Mouse (Mus musculus) heart, adult 8-10 months (tissue): ENCODE measurements around the gene Tesk1. TPM values are rescaled to one million over a fixed set of nuclear protein-coding genes. Genes with fewer than 3 reads are reported as not detected.

Experiments used
- DNase-seq: peaks from one replicate; pipeline ENCODE4 v3.0.0; 2022; ENCODE audit warnings: low spot score
- total RNA-seq, 4 experiments: library from RNA; stranded (reverse); gene quantifications; 2 replicates each; pipeline ENCODE4 v1.2.4; 2022

Tesk1 gene
- total RNA-seq, 4 experiments from 2014 or later, result 31.3 to 38.2 (median 35.2) TPM

DNA sequence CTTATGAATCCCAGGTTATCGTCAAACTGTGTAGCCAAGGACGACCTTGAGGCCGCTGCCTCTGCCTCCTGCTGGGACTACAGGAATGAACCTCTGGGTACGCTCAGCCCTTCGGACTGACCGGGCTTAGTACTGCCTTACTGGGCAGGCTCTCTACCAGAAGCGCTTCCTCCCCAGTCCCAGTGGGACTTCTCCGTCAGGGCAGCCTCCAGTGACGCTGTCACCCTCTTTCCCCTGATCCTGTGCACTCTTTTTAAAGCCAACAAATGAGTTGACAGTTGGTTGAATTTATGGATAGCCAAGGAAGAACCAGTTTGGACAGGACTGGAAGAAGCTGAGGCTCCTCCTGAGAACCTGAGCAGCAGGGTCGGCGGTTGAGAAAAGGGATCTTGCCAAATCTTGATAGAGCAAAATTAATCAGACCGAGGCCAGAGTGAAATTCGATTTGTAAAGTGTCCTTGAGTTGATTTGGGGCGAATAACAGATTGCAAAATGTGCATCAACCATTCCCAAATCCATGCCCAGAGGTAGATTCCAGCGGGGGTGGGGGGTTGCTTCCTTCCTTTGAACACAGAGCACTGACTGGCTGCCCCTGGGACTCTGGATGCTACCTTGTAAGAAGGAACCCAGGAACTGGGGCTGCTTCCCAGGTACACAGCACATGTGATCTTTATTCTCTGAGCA lies 22.6 kb upstream of the Tesk1 start:
- DNase-seq, result no peak

DNA sequence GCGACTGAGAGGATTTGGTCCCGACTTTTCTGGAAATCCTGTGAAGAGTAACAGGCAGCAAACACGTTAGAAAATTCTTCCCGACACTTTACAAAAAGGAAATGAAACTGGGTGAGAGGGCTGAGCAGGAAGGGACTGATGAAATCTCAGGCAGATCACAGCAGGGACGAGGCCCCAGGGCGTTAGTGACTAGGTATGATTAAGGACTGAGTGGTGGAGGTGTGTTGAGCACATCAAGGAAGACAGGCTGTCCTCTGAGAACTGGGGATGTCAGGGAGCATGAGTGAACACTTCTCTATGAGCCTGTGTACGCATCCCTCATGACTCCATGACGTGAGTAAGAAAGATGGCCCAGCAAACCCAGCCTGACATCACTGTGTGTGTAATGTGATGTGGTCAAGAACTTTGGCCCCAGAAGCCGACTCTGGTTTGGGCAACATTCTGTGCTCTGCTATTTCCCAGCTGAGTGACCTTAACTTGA lies 21.9 kb upstream of the Tesk1 start:
- DNase-seq, result no peak

DNA sequence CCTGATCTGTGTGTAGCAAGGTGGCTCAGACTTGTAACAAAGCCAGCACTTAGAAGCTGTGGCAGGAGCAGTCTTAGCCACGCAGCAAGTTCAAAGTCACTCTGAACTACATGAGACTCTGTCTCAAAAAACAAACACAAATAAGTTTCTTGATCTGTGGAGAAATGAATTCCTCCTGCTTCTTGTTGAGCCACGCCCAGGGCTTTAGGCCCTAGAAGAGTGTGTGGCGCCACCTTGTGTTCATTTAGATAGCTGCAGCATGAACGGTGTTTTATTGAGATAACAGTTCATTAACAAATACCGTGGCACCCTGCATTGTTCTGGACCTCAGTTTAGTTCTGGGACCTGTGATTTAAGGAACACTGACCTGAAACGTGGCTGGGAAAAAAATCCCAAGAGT lies 21.4 kb upstream of the Tesk1 start:
- peak; percentile 90 for DNase-seq

DNA sequence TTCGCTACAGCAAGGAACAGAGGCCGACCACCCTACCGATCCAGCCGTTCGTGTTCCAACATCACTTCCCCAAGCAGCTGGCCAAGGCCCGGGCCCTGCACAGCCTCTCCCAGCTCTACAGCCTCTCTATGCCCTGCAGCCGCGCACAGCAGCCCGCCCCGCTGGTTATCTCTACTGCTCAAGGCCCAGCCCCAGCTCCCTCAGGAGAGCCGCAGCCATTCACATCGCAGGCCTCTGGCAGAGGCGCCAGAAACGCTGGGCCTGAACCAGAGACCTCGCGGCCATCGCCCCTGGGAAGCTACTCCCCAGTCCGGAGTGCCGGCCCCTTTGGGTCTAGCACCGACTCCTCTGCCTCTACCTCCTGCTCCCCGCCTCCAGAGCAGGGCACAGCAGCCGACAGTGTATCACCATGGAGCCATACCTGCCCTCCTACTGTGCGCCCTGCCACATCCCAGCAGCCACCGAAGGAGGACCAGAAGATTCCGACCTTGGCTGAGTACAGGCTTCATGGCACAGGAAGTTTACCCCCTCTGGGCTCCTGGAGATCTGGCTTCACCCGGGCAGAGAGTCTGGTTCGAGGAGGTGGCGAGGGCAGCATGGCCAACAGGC lies 20.0 kb upstream of the Tesk1 start:
- DNase-seq, result no peak

DNA sequence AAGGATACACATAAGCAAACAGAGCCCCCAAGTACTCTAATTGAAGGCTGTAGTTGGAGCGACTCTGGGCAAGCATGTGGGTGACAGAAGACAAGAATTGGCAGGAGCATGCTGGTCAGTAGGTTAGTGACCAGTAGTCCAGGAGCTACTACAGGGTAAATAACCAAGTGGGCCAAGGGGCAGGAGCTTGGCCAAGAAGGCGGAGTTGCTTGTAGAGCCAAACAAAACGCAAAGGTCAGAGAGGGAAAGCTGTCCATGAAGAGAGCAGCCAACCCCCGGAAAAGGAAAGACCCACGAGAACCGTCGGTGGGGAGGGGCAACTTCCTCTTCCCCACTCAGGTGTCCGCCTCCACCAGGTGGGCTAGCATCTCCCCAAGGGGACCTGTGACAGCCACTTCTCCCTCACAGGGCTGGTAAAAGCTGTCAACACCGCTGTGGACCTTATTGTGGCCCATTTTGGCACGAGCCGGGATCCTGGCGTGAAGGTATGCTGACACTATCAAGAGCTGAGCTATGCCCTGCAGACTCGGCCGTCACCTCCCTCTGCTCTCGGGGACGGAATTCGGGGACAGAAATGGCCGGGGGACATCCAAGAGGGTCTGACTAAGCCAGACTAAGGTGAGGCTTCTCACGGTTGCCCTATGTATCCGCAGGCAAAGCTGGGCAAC lies 18.3 kb upstream of the Tesk1 start:
- DNase-seq, result no peak

DNA sequence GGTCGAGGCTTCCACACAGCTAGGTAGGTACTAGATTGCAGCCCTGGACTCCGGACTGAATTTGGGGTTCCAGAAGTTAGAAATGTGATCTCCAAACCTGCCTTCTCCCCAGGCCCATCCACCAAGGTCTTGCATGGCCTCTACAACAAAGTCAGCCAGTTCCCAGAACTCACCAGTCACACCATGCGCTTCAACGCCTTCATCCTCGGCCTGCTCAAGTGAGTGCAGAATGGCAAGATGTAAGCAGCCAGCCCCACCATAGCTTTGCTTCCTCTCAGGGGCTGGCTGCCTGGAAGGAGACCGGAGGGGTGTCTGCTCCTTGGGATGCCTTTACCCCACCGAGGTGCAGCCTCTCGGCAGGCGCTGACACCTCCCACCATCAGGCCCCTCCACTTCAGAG lies 17.7 kb upstream of the Tesk1 start:
- DNase-seq, result no peak

DNA sequence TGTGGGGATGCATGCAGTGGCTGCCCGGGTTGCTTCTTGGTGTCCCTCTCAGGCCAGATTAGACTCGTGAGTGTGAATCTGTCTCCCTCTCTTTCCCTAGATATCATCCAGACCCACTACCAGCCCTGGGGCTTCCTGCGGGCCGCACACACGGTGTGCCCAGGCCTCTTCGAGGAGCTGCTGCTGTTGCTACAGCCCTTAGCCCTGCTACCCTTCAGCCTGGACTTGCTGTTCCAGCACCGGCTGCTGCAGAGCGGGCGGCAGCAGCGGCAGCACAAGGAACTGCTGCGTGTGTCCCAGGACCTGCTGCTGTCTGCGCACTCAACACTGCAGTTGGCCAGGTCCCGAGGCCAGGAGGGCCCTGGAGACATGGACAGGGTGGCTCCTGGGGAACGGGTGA lies 16.5 kb upstream of the Tesk1 start:
- DNase-seq, result no peak

DNA sequence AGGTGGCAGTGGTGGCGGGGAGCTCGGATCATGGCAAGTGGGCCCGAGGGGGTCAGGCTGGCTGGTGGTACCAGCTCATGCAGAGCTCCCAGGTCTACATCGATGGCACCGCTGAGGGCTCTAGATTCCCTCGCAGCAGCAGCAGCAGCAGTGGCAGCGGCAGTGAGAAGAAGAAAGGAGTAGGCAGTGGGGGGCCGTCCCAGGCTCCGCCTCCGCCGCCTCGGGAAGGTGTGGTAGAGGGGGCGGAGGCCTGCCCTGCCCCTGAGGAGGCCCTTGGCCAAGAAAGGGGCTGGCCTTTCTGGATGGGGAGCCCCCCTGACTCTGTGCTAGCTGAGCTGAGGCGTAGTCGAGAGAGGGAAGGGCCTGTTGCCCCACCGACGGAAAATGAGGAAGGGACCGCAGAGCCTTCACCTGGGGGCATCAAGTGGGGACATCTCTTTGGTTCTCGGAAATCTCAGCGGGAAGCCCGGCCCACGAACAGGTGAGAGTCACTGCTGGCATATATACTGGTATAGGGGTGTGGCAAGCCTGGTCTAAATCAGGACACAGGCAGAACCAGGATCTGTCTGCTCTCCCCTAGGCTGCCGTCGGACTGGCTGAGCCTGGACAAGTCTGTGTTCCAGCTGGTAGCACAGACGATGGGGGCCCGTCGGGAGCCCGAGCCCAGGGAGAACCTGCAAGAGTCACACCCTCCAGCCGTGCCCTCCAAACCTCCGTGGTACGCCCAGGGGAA lies 15.9 kb upstream of the Tesk1 start:
- no peak for DNase-seq

DNA sequence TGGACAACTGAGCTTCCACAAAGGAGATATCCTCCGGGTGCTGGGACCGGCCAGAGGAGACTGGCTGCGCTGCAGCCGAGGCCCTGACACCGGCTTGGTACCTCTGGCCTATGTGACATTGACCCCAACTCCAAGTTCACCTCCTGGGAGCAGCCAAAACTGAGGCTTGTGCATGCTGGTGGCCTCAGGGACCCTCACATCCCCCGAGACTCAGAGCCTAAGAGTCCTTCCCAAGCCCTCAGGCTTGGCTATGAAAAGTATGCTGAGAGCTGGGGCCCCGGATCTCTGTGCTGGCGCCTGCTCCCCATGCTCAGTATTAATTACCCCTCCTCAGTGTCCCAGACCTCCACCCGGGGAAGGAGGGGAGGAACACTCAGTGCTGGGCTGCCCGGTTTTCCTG lies 15.3 kb upstream of the Tesk1 start:
- DNase-seq, result no peak

DNA sequence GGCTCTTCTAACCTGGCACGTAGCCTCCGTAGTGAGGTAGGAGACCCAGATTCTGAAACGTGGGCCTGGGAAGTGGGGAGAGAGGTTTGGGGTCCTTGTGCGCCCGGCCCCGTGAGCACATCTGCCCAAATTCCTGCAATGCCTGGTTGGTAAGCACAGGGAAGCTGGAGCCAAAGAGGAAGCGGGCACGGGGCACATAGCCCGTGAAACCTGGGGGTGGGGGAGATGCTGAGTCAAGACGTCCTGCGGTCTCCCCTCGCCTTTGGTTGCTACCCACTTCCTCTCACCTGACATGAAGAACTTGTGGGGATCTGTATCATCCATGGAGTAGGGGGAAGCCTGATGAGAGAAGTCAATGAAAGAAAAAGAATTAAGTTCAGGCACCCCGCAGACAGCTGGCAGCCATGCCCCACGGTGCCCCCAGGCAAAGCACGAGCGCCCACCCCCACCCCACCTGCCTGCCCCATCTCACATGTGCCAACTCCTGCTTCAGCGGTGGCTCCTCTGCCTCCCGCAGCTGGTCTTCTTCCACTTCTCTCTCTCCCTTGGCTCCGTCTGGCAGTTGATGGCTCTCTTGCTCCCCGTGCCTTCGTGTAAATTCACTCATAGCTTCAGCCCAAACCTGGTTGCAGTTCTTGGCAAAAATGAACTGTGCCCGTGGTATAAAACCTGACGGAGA lies 14.1 kb upstream of the Tesk1 start:
- no peak for DNase-seq

DNA sequence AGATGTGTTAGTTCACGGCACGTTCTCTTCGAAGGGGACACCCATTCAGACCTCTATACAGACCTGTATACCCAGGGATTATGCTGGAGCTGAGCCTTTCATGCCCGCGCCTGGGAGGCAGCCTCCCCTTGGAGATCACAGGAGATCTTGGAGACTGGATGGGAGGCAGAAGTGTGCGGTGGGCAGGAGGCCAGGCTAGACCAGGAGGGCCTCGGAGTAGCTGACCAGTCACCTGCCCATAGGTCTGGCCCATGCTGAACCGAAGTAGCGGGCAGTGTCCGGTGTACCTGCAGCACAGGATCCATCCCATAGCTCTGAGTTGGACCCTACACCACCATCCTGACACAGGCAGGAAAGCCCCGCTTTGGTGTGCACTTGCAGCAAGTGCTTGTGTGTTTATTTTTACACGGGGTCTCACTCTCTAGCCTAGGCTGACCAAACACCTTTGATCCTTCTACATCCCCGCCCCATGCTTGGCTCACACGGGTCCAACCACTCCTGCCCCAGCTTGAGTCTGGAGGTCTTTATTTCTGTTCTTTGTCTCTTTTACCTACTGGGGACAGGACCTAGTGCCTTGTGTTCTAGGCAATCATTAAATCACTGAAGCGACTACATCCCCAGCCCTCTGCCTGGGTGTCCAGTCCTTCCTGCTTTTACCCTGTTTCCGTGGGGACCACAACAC lies 13.4 kb upstream of the Tesk1 start:
- DNase-seq, result no peak

DNA sequence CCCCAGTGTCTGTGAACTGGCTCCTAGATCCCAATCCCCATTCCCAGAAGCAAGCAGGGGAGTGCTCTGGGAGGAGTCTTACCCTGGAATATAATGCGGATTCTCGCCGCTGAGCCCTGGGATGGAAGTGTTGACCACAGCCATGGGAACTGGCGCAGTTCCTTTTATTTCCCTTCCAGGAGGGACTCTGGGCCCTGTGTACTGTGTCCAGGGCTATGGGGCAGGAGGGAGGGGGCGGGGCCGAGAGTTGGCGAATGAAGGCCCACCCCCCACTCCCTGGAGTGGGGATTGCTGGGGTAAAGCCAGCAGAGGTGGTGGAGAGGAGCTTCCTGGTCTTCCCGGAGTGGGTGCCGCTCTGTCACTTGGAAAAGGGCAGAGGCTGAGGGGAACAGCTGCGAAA lies 12.8 kb upstream of the Tesk1 start, which contains the start of gene Fam166b:
Gene Fam166b, minus strand, starts transcription at position 189 of the 400 bp plus-strand sequence.
- DNase-seq, result no peak

DNA sequence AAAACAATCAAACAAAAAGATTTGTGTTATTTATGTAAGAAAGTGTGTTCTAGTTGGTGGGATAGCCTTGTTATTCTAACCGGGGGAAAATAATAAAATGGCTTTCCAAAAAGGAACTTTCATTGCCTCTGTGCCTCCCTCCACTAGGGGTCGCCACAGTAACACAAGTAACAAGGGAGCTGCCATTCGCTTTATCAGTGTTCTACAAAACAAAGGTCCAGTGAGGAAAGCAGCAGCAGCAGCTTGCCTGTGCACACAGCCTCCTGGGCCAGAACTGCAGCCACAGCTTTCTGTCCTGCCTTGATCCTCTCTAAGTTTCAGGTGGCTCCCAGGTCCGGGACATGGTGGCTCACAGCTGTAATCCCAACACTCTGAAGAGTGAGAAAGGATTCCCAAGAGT lies 10.0 kb upstream of the Tesk1 start:
- peak; percentile 86 for DNase-seq

DNA sequence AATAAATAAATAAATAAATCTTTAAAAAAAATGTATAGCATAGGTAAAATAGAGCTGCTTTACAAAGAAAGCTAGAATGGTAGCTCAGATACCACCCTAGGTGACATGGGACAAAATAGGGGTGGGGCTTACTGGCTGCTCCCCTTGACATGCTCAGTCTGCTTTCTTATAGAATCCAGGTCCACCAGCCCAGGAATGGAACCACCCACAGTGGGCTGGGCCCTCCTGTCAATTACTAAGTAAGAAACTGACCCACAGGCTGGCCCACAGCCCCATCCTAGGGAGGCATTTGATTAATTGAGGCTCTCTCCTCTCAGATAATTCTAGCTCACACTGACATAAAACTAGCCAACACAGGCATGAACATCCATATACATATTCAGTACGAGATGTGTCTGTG lies 8.9 kb upstream of the Tesk1 start:
- no peak for DNase-seq

DNA sequence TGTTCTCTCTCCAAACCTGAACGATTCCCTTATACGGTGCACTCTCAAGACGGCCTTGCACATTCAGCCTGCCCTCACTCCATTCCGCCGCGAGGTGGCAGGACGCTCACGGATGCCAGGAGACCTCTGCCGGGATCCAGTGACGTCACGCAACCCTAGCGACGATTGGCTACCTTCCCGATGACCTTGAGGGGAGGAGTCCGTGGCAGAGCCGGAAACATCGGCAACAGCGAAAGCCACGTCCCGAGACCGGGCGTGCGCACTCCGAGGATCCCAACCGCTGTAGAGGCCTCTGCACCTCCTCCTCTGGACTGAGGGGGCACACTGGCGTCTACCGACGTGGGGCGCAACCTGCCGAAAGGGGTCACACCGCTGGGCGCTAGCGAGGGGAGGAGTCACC lies 305 bp downstream of the Tesk1 start:
- peak; percentile 99 for DNase-seq

DNA sequence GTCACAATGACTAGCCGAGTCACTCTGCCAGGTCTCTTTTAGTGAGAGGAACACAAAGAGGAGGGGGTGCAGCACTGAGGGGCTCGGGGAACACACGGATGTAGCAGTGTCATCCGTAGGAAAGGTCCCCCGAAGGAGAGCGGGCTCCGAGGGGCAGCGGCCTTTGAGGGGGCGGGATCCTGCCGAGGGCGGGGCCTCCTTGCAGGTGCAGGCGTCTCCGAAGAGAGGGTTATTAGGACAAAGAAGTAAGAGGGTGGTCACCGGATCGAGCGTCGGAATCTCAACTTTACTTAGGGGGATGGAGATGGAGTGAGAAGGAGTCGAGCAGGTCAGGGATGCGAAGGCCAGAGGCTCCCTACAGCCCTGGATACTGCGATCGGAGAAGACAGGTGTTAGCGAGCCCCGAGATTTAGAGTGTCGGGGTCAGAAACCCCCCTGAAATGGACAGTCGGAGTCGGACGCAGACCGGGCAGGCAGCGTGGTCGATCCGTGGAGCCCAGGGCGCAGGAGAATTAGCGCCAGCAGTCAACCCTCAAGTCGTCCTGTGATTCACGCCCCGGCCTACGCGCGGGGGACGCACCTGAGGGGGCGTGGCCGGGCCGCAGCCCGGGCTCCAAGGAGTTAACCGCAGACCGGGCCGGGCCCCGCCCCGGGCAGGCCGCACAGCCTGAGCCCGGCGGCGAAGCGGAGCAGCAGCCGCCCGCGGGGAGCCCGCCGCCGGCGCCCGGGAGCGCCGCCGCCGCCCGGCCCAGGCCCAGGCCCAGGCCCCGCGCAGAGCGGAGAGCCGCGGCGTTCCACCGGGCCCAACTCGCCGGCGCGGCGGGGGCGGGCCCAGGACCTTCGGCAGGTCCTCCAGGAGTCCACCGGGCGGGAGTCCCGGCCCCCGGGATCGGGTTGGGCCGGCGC lies 970 bp downstream of the Tesk1 start:
- no peak for DNase-seq

DNA sequence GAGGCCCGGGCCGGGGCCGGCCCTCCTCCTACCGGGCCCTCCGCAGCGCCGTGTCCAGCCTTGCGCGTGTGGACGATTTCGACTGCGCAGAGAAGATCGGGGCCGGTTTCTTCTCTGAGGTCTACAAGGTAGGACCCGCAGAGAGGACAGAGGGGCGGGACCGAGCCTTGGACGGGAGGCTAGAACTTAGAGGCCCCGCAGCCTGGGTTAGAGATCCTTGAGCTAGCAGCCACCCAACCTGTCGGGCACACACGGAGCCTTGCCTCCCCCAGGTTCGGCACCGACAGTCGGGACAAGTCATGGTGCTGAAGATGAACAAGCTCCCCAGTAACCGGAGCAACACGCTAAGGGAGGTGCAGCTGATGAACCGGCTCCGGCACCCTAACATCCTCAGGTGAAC lies 1.8 kb downstream of the Tesk1 start:
- no peak for DNase-seq

DNA sequence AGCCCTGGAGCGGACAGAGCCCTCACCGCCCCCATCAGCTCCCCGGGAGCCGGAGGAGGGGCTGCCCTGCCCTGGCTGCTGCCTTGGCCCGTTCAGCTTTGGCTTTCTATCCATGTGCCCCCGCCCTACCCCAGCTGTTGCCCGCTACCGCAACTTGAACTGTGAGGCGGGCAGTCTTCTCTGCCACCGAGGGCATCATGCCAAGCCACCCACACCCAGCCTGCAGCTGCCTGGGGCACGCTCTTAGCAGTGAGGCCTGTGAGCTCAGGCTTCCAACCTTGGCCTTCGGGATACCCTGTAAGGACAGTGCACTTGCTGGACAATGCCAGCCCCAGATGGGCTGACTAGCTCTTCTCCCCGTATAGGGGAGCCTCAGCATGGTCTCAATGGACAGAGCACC lies 5.5 kb downstream of the Tesk1 start:
- no peak for DNase-seq

DNA sequence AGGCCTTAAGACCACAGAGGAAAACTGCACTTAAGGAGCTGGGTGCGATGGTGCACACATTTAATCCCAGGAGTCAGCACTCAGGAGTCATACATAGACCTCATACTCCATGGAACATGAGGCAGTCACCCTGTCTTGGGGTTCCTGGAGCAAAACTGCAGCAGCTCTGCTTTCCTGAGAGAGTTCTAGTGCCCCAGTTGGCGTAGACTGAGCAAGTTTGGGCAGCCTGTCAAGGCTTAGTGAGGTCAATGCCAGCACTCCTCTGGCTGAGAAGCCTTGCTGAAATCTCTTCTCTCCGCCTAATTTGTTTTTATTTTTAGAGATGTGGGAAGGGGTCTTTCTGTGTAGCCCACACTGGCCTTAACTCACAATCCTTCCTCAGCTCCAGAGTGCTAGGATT lies 6.8 kb downstream of the Tesk1 start:
- no peak for DNase-seq

DNA sequence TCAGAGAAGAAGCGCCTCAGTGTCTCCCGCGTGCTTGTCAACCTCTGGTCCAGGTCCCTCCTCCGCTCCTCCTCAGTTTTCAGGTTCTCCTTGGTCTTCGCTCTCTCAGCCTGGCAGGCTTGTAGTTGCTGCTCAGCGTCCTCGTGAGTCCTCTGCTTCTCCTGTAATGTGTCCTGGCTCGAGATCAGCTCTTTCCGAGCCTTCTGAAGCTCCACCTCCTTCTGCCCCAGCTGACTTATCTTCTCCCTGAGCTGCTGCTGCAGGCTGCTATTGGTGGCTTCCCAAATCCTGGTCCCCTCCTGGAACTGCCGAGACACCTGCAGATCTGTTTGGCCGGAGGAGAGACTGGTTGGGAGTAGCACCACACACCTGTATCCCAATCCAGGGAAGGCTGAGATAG lies 10.6 kb downstream of the Tesk1 start:
- no peak for DNase-seq
